Mouse (Mus musculus): ENCODE measurements around the gene Ppp1r1b.

The Ppp1r1b gene

GRCm38 (mm10) chr11:98397946-98398345 is 49.7 kb downstream of the Ppp1r1b start:
- DNase-seq, result no peak

GRCm38 (mm10) chr11:98400161-98400726 is 52.0 kb downstream of the Ppp1r1b start, which contains the start of gene Pgap3:
Pgap3 (minus strand) TSS chr11:98400490.
- peak; percentile 91 to 93 for DNase-seq

- no peak for DNase-seq
Measured at GRCm38 (mm10) chr11:98400816-98401215, 52.6 kb downstream of the Ppp1r1b start.

GRCm38 (mm10) chr11:98406621-98407020 is 58.4 kb downstream of the Ppp1r1b start:
- DNase-seq, result no peak

All from cerebellum, postnatal 25 days (tissue).